Mouse (Mus musculus) heart, embryonic 14.5 days (tissue): ENCODE measurements at regions not wholly inside any gene's neighbourhood (a gene's known extent, or its start where the extent isn't known, plus 50 kb on each side); places are given as distances from the start of the nearest gene placed in this dataset.

Source experiments
- ATAC-seq: fragments of 200-750 bp; cut with Nextera tagmentation; 2 replicates; pipeline ENCODE4 v1.8.0; 2017; ENCODE audit warnings: low read depth, moderate TSS enrichment; ENCODE audit not compliant: insufficient number of reproducible peaks, insufficient read depth, low FRiP score
- H3K27ac ChIP-seq, 2 experiments: fragments of 200-500 bp in 1 of 2; fragments of 300-500 bp in 1 of 2; sonication (generic) in 1 of 2; replicated peaks in 1 of 2; 2 replicates each; pipeline ENCODE4 v1.5.1; 2012 to 2014; ENCODE audit warnings: low read depth in 2 of 2, low read length in 2 of 2, control low read depth in 1 of 2, mild to moderate bottlenecking in 1 of 2, mixed read lengths in 1 of 2; ENCODE audit not compliant: control insufficient read depth in 1 of 2, insufficient read depth in 1 of 2
- H3K27me3 ChIP-seq: fragments of 300-500 bp; sonication (generic); 2 replicates; pipeline ENCODE4 v1.6.1; 2014; ENCODE audit warnings: mild to moderate bottlenecking, low read length, control low read depth; ENCODE audit not compliant: control insufficient read depth, insufficient read depth
- H3K36me3 ChIP-seq: fragments of 300-500 bp; sonication (generic); 2 replicates; pipeline ENCODE4 v1.6.1; 2014; ENCODE audit warnings: mild to moderate bottlenecking, control low read depth, low read length, mixed read lengths; ENCODE audit not compliant: control insufficient read depth, insufficient read depth
- H3K4me1 ChIP-seq, 2 experiments: fragments of 200-500 bp in 1 of 2; fragments of 300-500 bp in 1 of 2; sonication (generic) in 1 of 2; 2 replicates each; pipeline ENCODE4 v1.6.1; 2012 to 2014; ENCODE audit warnings: low read length in 2 of 2, control low read depth in 1 of 2, mixed read lengths in 1 of 2; ENCODE audit not compliant: control insufficient read depth in 2 of 2, insufficient read depth in 2 of 2
- H3K4me2 ChIP-seq: fragments of 300-500 bp; sonication (generic); 2 replicates; pipeline ENCODE4 v1.6.1; 2014; ENCODE audit warnings: mild to moderate bottlenecking, low read length
- H3K4me3 ChIP-seq, 2 experiments: fragments of 200-500 bp in 1 of 2; fragments of 300-500 bp in 1 of 2; sonication (generic) in 1 of 2; 2 replicates each; pipeline ENCODE4 v1.5.1; 2012 to 2014; ENCODE audit warnings: low read length in 2 of 2, mild to moderate bottlenecking in 2 of 2, control low read depth in 1 of 2, low read depth in 1 of 2, moderate library complexity in 1 of 2; ENCODE audit not compliant: control insufficient read depth in 1 of 2, insufficient read depth in 1 of 2
- H3K9ac ChIP-seq: fragments of 300-500 bp; sonication (generic); 2 replicates; pipeline ENCODE4 v1.6.1; 2014; ENCODE audit warnings: mild to moderate bottlenecking, low read length
- H3K9me3 ChIP-seq: fragments of 300-500 bp; sonication (generic); 2 replicates; pipeline ENCODE4 v1.6.1; 2016; ENCODE audit warnings: low read length, control low read depth; ENCODE audit not compliant: control insufficient read depth
- WGBS: fragments of 180-500 bp; shearing (Covaris S2); extraction: QIAGEN DNeasy Blood & Tissue Kit; methylation state at CpG from one replicate; pipeline ENCODE4 v1.1.7; 2014; 5-methylcytosine and 5-hydroxymethylcytosine counted together

DNA sequence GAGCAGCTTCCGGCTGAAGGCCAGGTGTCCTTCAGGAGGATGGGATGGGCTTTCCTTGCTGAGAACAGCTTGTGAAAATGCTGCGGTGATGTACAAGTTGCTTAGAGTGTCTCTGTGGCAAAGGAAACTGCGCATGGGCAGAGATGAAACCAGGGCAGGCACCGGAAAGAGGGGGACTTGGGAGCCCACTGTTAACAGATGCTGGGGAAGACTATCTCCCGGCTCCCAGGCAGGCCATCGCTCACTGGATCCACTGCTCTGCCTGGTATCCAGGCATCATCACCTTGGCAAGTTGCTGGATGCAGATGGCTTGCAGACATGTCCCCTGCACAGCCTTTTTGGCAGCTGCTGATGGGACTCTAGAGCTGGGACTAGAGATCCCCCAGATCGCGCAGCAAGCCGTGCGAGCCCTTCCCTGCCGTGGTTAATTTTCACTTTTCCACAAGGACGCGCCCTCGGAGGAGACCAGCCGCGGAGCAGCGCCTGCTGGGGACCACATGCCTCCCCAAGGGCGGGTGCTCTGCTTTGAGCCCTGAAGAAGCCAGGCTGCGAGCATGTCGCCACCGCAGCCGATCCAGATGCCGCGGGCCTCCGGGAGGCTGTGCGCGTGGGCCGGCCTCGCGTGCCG, 234.4 kb downstream of the Opa1 start:
- H3K4me3 ChIP-seq, result peak overlapping the region; percentile 57 to 58
- peak overlapping the region; percentile 85 for H3K9ac ChIP-seq
- no peaks in the 10 kb centered on the region for H3K9me3 ChIP-seq
- WGBS, result 3% methylated on average over 31 of the region's 31 CpGs
- 0 out of 2 replicates have a peak, but pooled peaks have one; percentile 28 for ATAC-seq
- H3K4me2 ChIP-seq, result peak overlapping the region; percentile 93
- peaks cover 5 to 14% of the 10 kb centered on the region in 2 experiments; a peak in 3 of 4 replicates for H3K4me1 ChIP-seq
- no peaks in the 10 kb centered on the region for H3K36me3 ChIP-seq
- peaks cover 39% of the 10 kb centered on the region for H3K27me3 ChIP-seq
- peak overlapping the region; percentile 6 to 78; a peak in 3 of 4 replicates for H3K27ac ChIP-seq

DNA sequence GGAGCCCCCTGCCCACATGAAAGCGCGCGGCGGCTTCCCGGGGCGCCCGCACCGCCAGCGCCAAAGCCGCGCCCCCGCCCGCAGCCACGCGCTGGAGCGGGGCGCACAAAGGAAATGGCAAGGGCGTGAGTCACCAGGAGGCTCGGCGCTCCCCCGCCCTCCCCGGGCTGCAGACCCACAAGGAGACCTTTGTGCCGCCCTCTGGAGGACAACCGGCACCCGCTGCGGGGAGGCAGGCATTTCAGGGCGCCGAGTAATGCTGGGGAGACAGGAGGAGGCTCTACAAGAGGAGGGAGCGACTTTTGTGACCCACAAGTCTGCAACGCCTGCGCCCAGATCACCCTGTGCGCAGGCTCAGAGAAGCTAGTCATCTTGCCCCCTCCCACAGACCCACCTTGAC, 234.9 kb downstream of the Opa1 start:
- WGBS, result under 1% methylated on average over 32 of the region's 32 CpGs
- H3K9me3 ChIP-seq, result no peaks in the 10 kb centered on the region
- H3K27me3 ChIP-seq, result peaks cover 34% of the 10 kb centered on the region
- ATAC-seq, result peak; percentile 81
- H3K9ac ChIP-seq, result peak overlapping the region; percentile 85
- no peaks in the 10 kb centered on the region for H3K36me3 ChIP-seq
- H3K4me2 ChIP-seq, result peak overlapping the region; percentile 93
- H3K4me3 ChIP-seq, result peak overlapping the region; percentile 57 to 58
- peaks cover 7 to 19% of the 10 kb centered on the region in 2 experiments for H3K4me1 ChIP-seq
- peak overlapping the region; percentile 21 to 78 for H3K27ac ChIP-seq

DNA sequence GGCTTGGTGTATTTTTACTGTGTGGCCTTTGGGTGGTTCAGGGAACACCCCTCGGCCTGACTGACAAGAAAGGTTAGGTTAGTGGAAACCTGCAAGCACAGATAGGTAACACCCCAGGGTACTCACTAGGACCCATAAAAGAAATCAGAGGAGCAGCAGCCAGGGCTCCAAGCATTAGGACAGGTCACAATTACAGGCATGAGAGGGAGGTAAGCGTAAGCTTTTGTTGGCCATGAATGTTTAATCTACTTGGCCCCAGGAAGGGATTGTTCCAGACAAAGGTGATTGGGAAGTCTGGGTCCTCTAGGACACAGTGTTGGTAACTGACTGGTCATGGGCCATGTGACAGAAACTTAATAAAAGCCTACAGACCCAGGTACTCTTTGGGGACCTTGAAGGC, 235.5 kb downstream of the Opa1 start:
- peaks cover 30% of the 10 kb centered on the region for H3K27me3 ChIP-seq
- no peaks in the 10 kb centered on the region for H3K36me3 ChIP-seq
- peaks cover 7 to 20% of the 10 kb centered on the region in 2 experiments for H3K4me1 ChIP-seq
- 64% methylated on average over 2 of the region's 2 CpGs for WGBS
- H3K4me3 ChIP-seq, result no peak overlapping the region
- H3K9me3 ChIP-seq, result no peaks in the 10 kb centered on the region
- peak overlapping the region; percentile 93 for H3K4me2 ChIP-seq
- peak overlapping the region in 1 of 2 experiments; percentile 78; a peak in 2 of 4 replicates for H3K27ac ChIP-seq
- H3K9ac ChIP-seq, result no peak overlapping the region; the same call in 1 of the 2 replicates
- no peak for ATAC-seq

DNA sequence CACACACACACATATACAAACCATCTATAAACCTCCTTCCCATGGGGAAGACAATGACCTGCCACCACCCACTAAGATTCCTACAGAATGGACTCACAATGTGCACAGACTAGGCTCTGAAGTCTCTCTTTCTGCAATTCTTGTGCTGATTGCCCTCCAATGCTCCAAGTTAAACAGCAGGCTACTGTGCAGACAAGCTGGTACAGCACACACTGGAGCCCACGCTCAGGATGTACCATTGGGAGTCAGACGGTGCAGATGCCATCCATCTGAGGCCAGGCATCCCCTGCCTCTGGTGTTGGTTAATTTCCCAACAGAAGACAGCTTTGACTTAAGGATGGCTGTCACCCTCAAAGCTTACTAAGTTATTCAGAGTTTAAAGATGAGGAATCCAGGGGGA, 236.1 kb downstream of the Opa1 start:
- no peak overlapping the region for H3K27ac ChIP-seq
- peaks cover 25% of the 10 kb centered on the region for H3K27me3 ChIP-seq
- H3K9ac ChIP-seq, result no peak overlapping the region
- WGBS, result 83% methylated on average over 2 of the region's 2 CpGs
- H3K4me3 ChIP-seq, result no peak overlapping the region
- ATAC-seq, result no peak
- H3K4me2 ChIP-seq, result no peak overlapping the region
- H3K4me1 ChIP-seq, result peaks cover 7 to 20% of the 10 kb centered on the region in 2 experiments
- no peaks in the 10 kb centered on the region for H3K36me3 ChIP-seq
- H3K9me3 ChIP-seq, result no peaks in the 10 kb centered on the region

DNA sequence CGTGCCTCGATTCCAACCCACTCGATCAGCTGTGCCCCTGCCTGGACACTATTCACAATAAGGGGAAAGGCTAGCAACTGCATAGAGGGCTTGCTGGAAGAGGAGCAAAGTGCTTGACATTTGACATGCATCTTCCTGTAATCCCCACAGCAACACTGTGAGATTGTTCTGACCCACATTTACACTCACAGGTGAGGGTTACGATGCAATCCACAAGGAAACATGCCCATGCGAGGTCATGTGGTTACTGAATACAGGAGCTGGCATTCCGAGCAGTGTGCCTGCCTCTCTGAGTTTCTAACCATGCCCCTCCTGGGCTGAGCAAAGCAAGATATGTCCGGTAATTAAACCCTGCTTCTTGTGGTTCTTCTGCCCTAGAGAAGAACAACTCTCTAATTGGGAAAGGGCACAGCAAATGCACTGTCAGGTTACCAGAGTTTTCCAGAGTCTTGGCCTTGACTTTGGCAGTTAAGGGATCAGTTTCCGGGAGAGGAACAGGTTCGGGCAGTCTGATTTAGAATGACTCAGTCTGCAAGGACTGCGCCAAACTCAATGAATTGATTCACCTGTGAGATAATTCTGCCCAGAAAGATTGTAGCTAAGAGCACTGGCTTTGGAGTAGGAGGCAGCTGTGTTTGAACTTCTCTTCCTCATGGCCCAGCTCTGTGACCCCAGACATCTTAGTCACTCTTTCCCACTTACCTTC, 236.7 kb downstream of the Opa1 start:
- no peaks in the 10 kb centered on the region for H3K9me3 ChIP-seq
- H3K27me3 ChIP-seq, result peaks cover 19% of the 10 kb centered on the region
- H3K27ac ChIP-seq, result no peak overlapping the region
- 85% methylated on average over 10 of the region's 10 CpGs for WGBS
- no peaks in the 10 kb centered on the region for H3K36me3 ChIP-seq
- peaks cover 7 to 20% of the 10 kb centered on the region in 2 experiments for H3K4me1 ChIP-seq
- H3K9ac ChIP-seq, result no peak overlapping the region
- H3K4me2 ChIP-seq, result no peak overlapping the region
- no peak for ATAC-seq
- H3K4me3 ChIP-seq, result no peak overlapping the region

DNA sequence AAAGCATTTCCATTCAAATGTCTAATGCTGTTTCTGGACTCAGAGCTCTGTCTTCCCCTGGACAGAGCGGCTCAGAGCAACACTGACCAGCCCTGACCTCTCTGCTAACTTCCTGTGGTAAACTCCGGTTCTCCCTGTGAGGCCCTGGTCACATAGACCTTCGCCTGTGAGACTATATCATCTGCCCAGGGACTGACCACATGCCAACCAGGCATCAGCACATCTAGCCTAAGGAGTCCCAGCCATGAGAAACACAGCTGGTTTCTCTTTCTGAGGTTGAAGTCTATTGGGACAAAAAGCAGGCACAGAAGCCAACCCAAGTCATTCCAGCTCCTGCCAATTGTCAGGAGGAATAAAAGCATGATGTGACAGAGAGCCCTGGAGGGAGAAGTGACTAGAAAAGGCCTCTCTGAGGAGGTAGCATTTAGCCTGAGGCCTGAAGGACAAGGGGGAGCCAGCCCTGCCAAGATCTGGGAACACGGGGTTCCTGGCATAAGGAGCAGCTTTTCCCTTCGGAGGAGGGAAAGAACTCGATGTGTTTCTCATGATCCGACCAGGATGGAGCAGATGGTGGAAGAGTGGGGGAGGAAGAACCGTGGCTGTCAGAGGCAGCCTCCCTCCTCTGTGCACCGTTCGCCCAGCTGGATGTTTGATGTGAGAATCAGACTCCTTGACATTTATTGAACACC, 237.7 kb downstream of the Opa1 start:
- no peak for ATAC-seq
- Histone ChIP-seq H3K9me3 (no peaks in the 10 kb centered on the region), H3K36me3 (no peaks in the 10 kb centered on the region), H3K4me2 (no peak overlapping the region), H3K4me1 (peaks cover 10 to 20% of the 10 kb centered on the region in 2 experiments), H3K4me3 (no peak overlapping the region), H3K27ac (no peak overlapping the region), H3K27me3 (0 out of 2 replicates have a peak, but pooled peaks cover 9% of the 10 kb centered on the region), H3K9ac (no peak overlapping the region)
- 56% methylated on average over 10 of the region's 10 CpGs for WGBS

DNA sequence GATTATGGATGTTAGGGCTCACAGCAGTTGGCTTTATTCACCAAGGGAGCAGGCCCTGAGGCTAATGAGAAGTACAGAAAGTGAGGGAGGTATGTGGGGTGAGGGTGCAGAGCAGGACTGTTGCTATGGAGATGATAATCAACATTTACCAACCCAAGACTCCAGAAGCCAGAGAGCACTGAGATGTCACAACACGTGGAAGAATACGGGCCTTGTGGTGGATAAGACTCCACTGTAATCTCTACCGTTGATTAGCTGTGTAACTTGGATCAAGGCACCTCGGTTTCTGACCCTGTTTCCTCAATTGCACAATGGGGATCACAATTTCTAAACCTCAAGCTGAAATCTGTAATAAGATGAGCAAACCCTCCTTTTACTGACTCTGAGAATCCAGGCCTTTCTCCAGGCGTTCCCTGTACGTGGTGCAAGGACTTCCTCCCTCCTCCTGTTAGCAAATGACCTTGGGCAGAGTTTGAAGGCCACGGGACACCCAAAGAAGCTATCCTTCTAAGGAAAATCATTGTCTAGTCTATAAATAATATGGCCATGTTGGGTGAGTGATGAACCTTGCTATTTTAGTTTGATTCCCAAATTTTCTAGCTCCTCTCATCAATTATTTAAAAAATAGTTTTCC, 239.8 kb downstream of the Opa1 start:
- Histone ChIP-seq H3K4me1 (peaks cover 8 to 12% of the 10 kb centered on the region in 2 experiments), H3K9me3 (no peaks in the 10 kb centered on the region), H3K27me3 (no peaks in the 10 kb centered on the region), H3K36me3 (no peaks in the 10 kb centered on the region), H3K4me3 (no peak overlapping the region), H3K4me2 (no peak overlapping the region), H3K27ac (no peak overlapping the region), H3K9ac (no peak overlapping the region)
- ATAC-seq, result no peak
- WGBS, result 38% methylated on average over 7 of the region's 7 CpGs
